Mouse (Mus musculus): ENCODE measurements around the gene Lbx2. TPM values are rescaled to one million over a fixed set of nuclear protein-coding genes. Genes with fewer than 3 reads are reported as not detected.
A peak's percentile ranks its signal among the peaks of the same experiment; 100 is the strongest.

The Lbx2 gene
- total RNA-seq, 2 experiments from 2014 or later = 1.9 TPM; not detected in 1

DNA sequence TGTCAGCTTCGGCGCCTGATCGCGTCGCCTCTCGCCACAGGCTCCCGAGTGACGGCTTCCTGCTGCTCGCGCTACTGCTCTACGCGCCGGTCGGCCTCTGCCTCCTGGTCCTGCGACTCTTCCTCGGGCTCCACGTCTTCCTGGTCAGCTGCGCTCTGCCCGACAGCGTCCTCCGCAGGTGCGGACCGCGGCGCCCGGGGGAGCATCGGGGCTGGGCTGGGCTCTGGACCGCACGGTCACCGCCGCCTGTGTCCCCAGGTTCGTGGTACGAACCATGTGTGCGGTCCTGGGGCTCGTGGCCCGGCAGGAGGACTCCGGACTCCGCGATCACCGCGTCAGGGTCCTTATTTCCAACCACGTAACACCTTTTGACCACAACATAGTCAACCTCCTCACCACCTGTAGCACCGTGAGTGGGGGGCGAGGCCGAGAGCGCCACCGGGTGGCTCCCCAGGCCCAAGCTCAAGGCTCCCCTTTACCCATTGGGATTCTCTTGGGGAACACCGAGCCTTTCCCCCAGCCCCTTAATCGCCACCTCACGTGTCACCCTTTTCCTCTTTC lies 31.2 kb upstream of the Lbx2 start, which contains the start of gene Htra2:
Gene Htra2, minus strand, starts transcription at position 403 of the 561 bp plus-strand sequence.
- H3K4me3 ChIP-seq = peak within 1 kb of the TSS; percentile 99
- peak; percentile 37 for TF ChIP-seq CTCF (IDR thresholded peaks at IDR 0.05)
- H3K27ac ChIP-seq = peak within 1 kb of the TSS; percentile 84
- DNase-seq (ENCODE audit: extremely low spot score in 1 of 2, low spot score in 2 of 2) = peak in 1 of 2 experiments; percentile 56
- intact Hi-C loops (cut with DNase I) = loop anchor here (1.0 to 2.0 kb wide), 4 partner anchors 23 to 146 kb away; partner anchors contain the start of genes Ccdc142 and Gm42688

DNA sequence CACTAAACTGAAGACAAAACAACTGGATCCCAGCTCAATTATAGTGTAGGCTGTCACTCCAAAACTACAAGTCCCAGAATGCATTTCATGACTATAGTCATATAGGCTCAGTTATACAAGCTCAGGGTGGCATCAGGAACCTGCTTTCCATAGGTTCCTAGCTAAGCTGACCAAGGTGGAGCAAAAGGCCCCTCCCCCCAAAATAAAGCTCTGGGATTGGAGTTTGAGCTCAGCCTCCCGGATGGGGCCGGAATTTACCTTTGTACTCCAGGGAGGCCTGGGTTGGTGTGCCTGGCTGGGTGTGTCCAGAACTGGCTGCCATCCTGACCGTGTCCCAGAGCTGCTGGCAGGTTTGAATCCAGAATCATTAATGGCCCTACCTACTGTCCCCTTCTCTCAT lies 28.4 kb upstream of the Lbx2 start, which contains the start of gene Dqx1:
Gene Dqx1, plus strand, starts transcription at position 55 of the 400 bp plus-strand sequence.
- no peak within 1 kb of the TSS for H3K4me3 ChIP-seq
- DNase-seq (ENCODE audit: extremely low spot score in 1 of 2, low spot score in 2 of 2) = no peak
- TF ChIP-seq CTCF (IDR thresholded peaks at IDR 0.05) = no peak
- intact Hi-C loops (cut with DNase I) = no loop called here
- no peak within 1 kb of the TSS for H3K27ac ChIP-seq

DNA sequence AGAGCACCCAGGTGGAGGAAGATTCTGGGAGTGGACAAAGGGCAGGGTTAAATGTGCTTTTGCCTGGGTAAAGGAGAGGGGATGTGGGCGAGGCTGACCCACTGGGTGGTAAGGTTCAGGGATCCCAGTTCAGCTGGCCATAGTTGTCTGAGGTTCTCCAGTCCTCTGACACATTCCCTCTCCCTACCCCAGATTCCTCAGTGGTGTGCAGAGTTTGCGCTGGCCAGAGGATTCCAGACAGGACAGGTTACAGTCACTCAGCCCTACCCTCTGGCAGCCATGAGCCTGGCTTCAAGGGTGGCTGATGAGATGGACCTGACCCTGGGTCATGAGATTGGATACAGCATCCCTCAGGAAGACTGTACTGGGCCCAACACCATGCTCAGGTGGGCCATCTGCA lies 27.4 kb upstream of the Lbx2 start:
- Histone ChIP-seq H3K4me3 (no peak overlapping the region), H3K27ac (no peak overlapping the region)
- no peak for TF ChIP-seq CTCF (IDR thresholded peaks at IDR 0.05)
- DNase-seq (ENCODE audit: extremely low spot score in 1 of 2, low spot score in 2 of 2) = no peak
- intact Hi-C loops (cut with DNase I) = no loop called here

DNA sequence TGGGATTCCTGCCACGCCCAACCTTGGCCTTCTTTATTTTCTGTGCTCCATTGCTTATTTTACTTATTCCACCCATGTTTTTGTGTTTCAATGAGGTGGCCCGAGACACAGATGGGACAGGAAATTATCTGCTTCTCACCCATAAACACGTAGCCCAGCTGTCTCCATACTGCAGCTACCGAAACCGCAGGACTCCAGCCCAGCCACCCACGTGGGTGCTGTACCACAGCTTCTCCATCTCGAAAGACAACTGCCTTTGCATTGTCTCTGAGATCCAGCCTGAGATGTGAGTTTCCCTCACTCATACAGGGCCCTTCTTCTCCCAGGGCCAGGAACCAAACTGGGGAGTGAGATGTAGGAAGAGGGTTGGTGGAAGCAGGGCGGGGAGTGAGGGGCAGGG lies 20.2 kb upstream of the Lbx2 start:
- no peak for TF ChIP-seq CTCF (IDR thresholded peaks at IDR 0.05)
- Histone ChIP-seq H3K4me3 (no peak overlapping the region), H3K27ac (no peak overlapping the region)
- intact Hi-C loops (cut with DNase I) = no loop called here
- no peak for DNase-seq (ENCODE audit: extremely low spot score in 1 of 2, low spot score in 2 of 2)

DNA sequence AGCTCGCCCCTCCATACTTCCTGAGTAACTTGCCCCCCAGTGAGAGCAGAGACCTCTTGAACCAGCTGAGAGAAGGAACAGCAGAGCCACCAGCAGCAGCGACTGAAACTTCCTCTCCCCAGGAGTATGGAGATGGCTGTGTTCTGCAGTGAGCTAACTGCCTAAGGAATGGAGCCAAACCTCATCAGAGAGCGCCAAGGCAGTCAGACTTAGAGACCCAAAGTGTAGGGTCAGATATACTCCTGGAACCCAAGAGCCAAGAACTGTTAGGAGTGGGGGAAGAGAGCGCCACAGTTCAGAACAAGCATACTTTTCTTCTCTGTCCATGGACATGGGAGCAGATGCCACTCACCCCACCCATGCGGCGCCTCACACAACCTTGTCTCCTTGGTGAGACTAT lies 19.7 kb upstream of the Lbx2 start:
- TF ChIP-seq CTCF (IDR thresholded peaks at IDR 0.05) = no peak
- intact Hi-C loops (cut with DNase I) = no loop called here
- DNase-seq (ENCODE audit: extremely low spot score in 1 of 2, low spot score in 2 of 2) = no peak
- no peak overlapping the region for H3K4me3 ChIP-seq
- H3K27ac ChIP-seq = no peak overlapping the region

- DNase-seq (ENCODE audit: extremely low spot score in 1 of 2, low spot score in 2 of 2) = no peak
- intact Hi-C loops (cut with DNase I) = no loop called here
- no peak for TF ChIP-seq CTCF (IDR thresholded peaks at IDR 0.05)
Observed at GRCm38 (mm10) chr6:83068221-83068620, 17.9 kb upstream of the Lbx2 start.

GRCm38 (mm10) chr6:83068706-83069487 lies 17.3 kb upstream of the Lbx2 start:
- TF ChIP-seq CTCF (IDR thresholded peaks at IDR 0.05) = no peak
- H3K4me3 ChIP-seq = no peak overlapping the region

More at GRCm38 (mm10) chr6:83068221-83068620, 17.9 kb upstream of the Lbx2 start:
- H3K4me3 ChIP-seq = no peak overlapping the region
- H3K27ac ChIP-seq = no peak overlapping the region

GRCm38 (mm10) chr6:83069488-83070246 lies 16.5 kb upstream of the Lbx2 start:
- no peak for DNase-seq (ENCODE audit: extremely low spot score in 1 of 2, low spot score in 2 of 2)
- no peak for TF ChIP-seq CTCF (IDR thresholded peaks at IDR 0.05)
- H3K4me3 ChIP-seq = no peak overlapping the region
- intact Hi-C loops (cut with DNase I) = loop anchor here (10.0 kb wide), 1 partner anchor 645 kb away; the partner anchor contains the start of gene Vax2
- no peak overlapping the region for H3K27ac ChIP-seq

More at GRCm38 (mm10) chr6:83068706-83069487, 17.3 kb upstream of the Lbx2 start:
- intact Hi-C loops (cut with DNase I) = no loop called here
- no peak for DNase-seq (ENCODE audit: extremely low spot score in 1 of 2, low spot score in 2 of 2)
- no peak overlapping the region for H3K27ac ChIP-seq

DNA sequence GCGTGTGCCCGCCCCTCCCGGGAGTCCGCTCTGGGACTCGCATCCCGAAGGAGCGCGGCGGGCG lies 16.1 kb upstream of the Lbx2 start, which contains the start of gene Tlx2:
Gene Tlx2, minus strand, starts transcription at position 47 of the 64 bp plus-strand sequence.
- Histone ChIP-seq H3K27ac (no peak within 1 kb of the TSS), H3K4me3 (no peak within 1 kb of the TSS)
- intact Hi-C loops (cut with DNase I) = loop anchor here (10.0 kb wide), 1 partner anchor 645 kb away; the partner anchor contains the start of gene Vax2
- no peak for DNase-seq (ENCODE audit: extremely low spot score in 1 of 2, low spot score in 2 of 2)
- no peak for TF ChIP-seq CTCF (IDR thresholded peaks at IDR 0.05)

DNA sequence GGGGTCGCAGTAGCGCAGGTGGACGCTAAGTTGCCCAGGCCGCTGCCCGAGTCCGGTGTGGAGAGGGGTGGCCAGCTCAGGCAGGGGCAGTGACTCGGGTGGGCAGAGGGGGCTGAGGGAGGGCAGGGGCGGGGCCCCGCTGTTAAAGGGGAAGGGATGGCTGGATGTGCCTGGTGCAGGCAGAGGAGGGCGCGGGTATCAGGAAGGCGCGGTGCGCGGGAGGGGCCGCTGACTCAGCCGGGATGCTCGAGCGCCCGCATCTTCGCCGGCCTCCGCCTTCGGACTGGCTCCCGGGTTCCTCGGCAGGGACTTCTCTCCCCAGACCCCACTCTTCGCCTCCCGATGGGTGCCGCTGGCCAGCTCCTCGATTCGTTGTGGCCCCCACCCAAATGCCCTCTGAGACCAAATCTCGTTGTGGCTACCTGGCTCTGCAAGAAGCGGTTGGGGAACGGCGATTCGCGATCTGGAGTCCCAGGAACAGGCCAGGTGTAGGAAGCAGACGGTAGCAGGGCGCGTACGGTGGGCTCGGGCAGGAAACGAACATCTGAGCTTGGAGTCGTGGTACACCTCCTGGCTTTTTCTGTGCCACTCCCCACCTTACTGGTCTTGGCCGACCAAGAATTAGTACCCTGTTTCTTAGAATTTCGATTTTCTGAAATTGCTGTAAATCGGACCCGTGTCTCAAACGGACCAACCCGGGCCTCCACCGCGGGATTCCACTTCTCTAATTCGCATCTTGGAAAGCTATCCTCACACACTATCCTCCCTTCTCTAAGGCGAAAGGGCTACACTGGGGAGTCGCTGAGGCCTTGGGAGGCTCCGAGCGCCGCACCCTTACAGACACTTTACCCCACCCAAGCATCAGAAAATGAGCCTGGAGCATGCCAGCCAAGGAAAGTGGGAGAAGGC lies 15.6 kb upstream of the Lbx2 start:
- H3K4me3 ChIP-seq = no peak overlapping the region
- peak in 1 of 2 experiments; percentile 43 for DNase-seq (ENCODE audit: extremely low spot score in 1 of 2, low spot score in 2 of 2)
- no peak for TF ChIP-seq CTCF (IDR thresholded peaks at IDR 0.05)
- intact Hi-C loops (cut with DNase I) = loop anchor here (10.0 kb wide), 1 partner anchor 644 kb away; the partner anchor contains the start of gene Vax2
- H3K27ac ChIP-seq = no peak overlapping the region

DNA sequence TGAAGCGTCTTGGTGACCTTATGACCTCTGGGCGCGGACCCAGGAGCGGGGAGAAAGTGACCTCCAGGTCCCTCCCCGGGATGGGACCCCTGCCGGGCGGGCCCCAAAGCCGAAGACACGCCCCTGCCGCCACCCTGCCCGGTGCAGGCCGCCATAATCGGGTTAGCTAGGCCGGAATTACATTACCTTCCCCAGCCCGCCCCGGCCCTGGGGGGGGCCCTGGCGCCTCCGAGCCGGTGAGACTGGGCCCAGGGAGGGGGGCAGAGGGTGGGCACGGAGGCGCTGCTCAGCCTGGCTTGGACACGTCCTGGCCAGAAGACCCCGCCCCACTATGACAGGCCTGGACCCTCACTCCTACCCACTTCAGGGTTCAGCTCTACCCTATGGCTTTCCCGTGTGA lies 14.9 kb upstream of the Lbx2 start:
- intact Hi-C loops (cut with DNase I) = loop anchor here (10.0 kb wide), 1 partner anchor 644 kb away; the partner anchor contains the start of gene Vax2
- TF ChIP-seq CTCF (IDR thresholded peaks at IDR 0.05) = no peak
- no peak overlapping the region for H3K27ac ChIP-seq
- DNase-seq (ENCODE audit: extremely low spot score in 1 of 2, low spot score in 2 of 2) = no peak
- H3K4me3 ChIP-seq = no peak overlapping the region

Data from left cerebral cortex, adult 2 months (tissue).